Mouse (Mus musculus): ENCODE measurements around the gene Grn.
A peak's percentile ranks its signal among the peaks of the same experiment; 100 is the strongest.
"Not testable (repeated sequence)": the region's sequence is repeated elsewhere in the genome, so short reads cannot be mapped to it uniquely, and the experiment has no call there.

Grn gene

DNA sequence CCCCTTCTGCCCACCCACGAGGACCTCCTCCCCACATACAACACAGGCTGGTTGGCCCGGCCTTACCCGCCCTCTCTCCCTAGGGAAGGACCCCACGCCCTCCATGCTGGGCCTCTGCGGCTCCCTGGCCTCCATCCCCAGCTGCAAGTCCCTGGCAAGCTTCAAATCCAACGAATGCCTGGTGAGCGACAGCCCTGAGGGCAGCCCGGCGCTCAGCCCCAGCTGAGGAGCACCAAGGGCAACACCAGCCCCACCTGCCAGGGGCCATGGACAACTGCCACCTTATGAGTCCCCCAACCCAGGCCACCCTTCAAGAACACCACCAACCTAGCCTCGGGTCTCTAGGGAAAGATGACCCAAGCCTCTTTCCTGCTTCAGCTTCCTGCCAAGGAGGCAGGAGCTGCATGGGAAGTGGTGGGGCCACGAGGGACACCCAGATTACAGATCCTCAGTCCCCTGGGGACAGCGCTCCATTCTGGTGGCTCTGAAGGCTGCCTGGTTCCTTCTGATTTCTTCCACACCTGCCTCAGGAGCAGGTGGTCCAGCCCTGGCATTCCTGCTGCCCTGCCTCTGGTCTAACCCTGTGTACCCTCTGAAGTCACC, 28.1 kb upstream of the Grn start:
- no peak for DNase-seq

DNA sequence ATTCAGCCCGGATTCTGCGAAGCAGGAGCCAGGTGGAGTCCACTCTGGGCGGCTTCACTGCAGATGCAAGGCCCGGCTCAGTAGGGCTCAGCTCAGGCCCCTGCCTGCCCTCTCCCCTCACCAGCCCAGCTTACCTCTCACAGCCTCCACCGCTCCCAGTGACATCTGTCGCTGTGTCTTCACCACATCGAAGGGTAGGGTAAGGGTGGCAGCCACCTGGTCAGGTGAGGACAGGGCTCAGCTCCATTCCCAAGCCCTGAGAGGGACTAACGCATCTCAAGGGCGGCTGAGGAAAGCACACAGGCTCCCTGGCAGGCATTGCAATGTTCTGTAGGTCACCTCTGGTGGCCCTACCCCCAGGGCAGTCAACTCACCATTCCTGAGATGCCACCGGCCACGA, 26.5 kb upstream of the Grn start:
- no peak for DNase-seq

DNA sequence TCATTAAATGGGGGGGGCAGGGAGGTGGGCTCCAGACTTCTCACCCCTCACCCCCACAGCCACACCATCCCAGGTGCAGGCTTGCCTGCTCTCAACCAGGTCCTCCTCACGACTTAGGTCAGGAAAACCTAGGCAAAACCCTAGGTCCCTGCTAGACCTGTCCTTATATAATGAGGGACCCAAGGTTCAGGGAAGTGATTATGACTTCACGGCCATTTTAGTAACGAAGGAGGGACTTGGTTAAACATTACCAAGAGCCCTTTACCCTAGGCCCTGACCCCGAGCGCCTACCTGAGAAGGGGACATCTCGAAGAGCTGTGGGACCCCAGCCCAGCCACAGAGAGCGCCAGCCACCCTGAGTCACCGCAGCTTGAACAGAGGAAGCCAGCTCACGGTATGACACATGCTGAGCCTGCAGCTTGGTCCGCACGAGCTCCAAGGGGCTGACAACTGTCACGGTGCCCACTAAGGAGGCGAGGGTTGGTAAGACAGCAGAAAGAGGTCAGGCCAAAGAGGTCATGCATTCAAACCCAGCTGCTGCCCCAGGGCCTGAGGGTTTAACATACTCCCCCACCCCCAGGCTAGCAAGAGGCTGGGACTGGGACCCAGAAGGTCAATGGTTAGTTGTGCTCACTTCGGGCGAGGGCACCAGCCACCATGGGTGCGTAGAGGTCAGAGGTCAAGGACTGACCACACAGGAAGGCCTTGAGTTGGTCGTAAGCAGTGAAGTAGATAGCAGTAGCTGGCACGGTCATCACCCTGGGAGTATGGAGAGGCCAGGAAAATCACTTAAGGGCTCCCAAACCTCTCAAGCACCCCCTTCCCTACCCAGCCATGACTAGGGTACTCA, 25.7 kb upstream of the Grn start:
- DNase-seq = no peak

DNA sequence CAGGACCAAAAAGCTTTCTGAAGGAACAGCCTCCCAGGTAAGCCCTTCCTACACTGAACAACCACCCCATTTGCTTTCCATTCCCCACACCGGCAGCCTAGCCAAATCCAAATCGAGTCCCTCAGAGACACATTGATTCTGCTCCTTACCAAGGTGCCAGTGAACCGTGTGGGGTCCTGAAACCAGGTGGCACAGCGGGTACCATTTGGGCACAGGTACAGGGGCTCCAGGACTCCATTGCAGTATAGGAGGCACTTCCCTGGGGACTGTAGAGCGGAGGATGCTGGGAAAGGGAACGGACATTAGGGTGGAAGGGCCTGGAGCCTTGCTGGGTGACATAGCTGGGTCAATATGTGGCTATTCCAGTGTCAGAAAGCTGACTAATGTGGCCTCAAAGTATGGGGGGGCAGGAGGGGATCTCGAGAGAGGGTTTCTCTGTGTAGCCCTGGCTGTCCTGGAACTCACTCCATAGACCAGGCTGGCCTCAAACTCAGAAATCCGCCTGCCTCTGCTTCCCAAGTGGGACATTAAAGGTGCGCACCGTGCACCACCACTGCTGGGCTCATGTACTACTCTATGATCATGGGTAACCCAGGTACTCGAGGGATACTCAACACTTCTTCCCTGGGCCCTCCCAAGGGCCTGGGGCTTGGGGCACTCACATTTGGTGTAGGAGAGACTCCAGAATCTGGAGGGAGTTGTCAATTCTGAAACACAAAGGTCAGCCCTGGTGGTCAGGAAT, 24.4 kb upstream of the Grn start:
- no peak for DNase-seq

DNA sequence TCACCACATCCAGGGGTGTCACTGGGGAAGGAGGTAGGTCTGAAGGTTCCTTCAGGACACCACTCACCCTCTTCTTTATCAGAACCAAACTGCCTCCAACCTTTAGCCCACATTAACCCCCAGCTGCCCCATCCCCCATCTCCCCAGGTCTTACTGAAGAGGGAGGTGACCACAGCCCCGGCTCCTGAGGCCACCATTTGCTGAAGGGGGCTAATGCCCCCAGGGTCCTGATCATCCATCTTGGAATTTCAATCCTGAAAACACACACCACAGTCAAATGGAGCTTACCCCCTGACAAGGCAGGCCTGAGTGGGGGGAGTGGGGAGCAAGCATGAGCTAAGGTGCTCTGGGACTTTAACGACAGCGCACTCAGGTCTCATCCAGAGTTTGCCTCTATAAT, 23.7 kb upstream of the Grn start:
- peak; percentile 8 for DNase-seq

DNA sequence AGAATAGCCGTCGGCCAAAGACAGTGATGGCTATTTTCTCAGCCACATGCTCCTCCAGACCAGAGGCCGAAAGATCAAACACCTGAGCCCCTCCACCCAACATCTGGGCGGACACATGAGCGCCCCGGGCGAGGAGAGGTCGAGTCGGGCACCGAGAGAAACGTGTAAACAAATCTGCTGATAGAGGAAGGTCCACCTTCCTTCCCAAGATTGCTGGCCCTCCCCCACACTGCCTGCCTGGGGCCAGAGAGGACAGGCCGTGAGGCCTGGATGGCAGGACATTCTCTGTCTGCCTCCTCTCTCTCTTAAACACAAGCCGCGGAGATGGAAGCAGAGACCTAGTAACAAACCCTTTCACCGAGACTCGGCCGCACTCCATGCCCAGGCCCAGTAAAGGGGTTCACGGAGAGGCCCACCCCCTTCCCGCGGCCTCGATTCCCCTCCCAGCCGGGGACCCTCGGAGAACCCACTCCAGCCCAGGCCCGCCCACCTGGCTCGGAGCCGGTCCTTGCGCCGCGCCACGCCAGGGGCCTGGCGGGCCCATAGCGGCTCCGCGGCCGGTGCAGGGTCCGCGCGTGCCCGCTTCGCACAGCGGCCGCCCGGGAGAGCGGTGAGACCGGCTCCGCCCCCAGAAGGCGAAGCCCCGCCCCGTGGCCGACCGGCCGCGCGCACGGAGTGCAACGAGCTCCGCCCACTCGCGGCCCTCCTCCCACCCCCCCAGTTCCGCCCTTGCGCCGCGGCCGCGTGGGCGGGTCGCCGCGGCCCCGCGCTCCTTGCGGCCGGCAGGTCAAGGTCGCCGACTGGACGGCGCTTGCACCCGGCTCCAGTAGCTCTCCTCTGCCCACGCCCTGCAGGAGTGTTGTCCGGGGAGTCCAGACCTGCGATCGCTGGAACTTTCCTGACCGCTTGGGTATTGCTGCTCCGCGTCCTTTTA, 22.9 kb upstream of the Grn start:
- peak; percentile 95 for DNase-seq

DNA sequence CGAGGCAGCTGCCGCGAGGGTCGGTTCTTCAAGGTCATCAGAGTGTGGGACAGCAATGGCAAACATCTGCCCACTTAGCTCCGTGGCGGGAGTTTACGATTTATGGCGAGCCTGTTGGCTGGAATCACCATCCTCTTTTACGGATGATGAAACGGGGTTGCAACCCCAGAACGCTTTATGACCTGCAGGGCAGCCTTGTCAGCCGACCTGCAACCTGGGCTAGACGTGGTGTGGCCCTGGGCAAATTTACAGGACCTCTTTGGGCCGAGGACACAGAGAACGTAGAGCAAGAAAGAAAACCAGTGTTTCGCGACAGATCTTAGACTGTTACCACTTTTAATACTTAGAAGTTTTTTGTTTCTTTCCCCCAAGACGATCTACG, 22.3 kb upstream of the Grn start, which contains the start of gene Slc25a39:
Gene Slc25a39, minus strand, starts transcription at position 113 of the 382 bp plus-strand sequence.
- DNase-seq = no peak

DNA sequence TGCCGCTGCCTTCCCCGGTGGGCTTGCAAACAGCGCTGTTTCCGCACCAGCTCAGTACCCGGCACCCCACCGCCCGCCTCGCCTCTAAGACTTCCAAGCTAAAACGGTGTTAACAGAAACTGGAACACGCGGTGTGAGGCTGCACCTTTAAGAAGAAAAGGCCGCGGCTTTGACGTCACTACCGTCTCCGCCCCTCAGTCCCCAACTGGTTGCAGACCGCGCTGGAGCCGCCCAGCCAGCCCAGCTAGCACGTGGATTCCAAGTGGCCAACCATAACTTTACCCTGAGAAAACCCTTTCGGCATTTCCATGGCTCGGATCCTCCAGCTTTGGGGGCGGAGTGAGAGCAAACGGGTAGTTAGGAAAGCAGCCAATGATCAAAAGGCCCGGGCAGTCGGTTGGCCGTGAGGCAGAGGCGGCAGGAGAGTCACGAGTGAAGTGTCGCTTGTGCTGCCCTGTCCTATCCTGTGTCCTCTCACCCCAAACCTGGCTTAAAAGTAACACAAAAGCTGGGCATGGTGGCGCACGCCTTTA, 21.7 kb upstream of the Grn start:
- peak; percentile 95 for DNase-seq

DNA sequence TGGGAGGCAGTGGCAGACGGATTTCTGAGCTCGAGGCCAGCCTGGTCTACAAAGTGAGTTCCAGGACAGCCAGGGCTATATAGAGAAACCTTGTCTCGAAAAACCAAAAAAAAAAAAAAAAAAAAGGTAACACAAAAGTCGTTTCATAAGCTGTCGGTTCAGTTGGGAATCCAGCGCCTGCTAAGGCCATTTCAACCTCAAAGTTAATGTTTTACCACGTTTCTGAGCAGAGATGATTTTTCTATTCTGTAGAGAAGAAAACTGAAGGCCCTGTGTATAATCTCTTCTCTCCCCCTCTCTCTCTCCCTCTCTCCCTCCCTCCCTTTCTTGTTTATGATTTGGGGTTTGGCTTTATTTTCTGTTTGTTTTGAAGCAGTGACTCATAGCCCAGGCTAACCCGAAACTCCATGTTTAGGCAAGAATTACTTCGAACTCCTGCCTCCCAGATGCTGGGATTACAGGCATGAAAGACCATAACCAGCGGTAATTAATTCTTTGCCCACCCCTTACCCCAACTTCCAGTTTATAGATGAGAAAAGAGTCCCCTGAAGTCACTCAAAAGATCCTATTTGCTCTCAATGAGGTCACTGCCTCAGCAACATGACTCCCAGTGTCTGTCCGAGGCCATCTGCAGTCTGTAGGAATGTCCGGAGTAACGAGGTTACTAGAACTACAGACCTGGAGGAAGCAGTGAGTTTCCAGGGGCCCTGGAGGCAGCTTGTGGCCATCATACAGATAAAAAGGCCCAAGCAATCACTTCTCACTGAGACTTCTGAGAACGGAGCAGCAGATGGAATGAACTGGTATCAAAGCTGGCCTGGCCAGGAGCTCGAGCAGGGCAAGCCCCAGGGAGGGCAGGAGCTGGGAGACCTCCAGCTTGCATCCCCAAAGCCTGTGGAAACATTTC, 21.0 kb upstream of the Grn start:
- no peak for DNase-seq

DNA sequence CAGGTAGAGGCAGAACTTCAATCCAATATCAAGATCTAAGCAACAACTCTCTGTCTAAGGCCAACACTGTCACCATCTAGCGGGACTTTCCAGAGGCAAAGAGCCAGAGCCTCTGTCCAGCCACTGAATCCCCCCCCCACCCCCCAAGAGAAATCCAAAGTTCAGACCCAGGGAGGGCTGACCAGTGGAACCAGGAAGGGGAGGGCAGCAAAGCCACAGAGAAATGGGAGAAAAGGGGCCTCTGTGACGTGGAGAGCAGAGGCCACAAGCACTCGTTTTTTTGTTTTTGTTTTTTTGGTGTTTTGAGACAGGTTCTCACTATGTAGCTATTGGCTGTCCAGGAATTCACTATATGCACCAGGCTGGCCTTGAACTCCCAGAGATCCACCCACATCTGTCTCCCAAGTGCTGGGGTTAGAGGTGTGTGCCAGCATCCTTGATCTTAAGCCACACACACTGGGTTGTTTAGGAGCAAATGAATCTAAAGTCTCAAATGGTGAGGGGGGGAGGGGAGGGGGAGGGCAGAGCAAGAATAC, 20.3 kb upstream of the Grn start:
- no peak for DNase-seq

DNA sequence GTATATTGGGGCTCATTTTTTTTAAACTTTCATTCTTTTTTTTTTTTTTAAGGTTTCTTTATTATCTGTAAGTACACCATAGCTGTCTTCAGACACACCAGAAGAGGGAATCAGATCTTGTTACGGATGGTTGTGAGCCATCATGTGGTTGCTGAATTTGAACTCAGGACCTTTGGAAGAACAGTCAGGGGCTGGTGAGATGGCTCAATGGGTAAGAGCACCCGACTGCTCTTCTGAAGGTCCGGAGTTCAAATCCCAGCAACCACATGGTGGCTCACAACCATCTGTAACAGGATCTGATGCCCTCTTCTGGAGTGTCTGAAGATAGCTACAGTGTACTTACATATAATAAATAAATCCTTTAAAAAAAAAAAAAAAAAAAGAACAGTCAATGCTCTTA, 19.8 kb upstream of the Grn start:
- DNase-seq = not testable (repeated sequence)

DNA sequence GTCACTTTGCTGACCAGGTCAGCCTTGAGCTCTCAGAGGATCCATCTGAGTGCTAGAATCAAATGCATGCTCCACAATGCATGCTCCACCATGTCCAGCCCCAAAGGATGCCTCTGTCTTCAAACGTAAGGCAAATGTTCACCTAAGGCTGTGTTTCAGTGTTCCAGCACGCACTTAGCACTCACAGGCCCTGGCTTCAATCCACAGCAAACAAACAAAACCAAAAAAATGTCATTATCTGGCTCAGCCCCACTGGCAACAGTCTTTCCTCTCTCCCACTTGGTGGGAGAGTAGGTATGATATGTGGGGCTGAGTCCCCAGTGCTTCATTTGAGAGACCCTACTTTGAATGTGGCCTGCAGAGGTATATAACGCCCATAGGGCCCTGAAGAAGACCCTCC, 19.1 kb upstream of the Grn start:
- DNase-seq = no peak

DNA sequence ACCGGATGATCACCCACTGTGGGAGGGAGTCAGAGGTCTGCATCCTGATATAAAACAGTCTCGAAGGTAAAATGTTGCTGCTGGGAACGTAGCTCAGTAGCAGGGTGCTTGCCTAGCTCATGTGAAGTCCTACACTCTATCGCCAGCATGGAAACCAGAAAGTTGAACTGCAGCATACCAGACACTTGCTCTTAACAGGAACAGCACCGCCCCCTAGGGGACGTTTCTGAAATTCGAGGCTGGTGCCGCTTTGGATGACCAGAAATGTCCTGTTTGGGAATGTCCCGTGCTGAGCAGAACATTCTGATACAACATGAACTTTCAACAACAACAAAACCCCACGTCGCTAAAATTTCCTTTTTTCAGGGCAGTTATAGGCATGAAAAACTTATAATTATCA, 18.4 kb upstream of the Grn start:
- DNase-seq = peak; percentile 88

DNA sequence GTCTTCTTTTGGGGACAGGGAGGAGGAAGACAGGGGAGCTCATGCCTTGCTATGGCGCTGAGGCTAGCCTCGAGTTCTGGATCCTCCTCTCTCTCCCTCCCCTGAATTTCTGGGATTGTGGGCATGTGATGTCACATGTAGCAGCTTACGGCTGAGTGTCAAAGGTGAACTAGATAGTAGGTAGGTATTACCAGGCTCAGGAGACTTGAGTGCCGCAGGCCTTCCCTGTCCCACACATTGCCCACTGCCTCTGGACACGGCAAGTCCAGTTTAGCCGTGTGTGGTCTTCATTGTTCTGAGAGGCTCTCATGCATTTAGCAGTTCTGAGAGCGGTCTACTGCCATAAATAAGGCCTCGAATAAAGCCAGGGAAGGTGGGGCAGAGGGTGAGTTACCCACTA, 17.1 kb upstream of the Grn start:
- DNase-seq = no peak

DNA sequence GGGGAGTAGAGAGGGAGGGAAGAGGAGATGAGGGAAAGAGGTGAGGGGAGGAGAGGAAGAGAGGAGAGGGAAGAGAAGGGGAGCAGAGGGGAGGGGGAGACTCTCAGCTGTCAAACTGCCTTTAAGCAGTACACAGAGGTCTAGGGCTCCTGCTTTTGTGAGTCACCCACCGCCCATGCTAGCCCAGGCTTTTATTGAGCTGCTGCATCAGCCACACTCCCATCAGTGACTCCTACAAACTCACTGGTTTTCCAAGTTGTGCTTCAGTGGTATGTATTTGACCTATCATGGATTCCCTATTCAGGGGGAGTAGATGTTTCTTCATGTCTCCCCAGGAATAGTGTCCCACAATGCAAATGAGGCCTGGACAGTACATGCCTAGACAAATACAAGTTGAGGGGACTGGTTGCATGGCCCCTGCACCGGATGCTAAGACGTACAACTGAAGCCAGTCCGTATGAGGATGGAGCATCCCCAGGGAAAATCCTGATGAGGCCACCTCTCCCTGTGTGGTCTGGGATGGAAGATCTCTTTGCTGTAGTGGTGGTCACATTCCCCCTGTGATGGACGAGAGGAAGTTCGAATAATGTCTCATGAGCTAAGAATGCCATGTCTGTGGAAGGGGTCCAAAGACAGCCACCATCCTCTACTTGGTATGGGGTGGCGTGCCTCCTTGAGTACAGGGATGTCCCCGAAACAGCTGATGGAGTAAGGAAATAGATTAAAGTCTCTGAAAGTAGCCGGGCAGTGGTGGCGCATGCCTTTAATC, 14.9 kb upstream of the Grn start:
- no peak for DNase-seq

DNA sequence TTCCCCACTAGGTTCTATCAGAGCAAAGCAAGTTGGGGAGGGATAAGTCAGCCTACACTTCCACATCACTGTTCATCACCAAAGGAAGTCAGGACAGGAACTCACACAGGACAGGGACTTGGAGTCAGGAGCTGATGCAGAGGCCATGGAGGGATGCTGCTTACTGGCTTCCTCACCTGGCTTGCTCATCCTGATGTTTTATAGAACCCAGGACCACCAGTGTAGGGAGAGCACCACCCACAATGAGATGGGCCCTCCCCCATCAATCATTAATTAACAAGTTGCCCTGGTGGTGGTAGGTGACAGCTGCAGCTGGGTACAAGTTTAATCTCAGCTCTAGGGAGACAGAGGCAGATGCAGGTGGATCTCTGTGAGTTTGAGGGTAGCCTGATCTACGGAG, 13.0 kb upstream of the Grn start:
- DNase-seq = no peak

DNA sequence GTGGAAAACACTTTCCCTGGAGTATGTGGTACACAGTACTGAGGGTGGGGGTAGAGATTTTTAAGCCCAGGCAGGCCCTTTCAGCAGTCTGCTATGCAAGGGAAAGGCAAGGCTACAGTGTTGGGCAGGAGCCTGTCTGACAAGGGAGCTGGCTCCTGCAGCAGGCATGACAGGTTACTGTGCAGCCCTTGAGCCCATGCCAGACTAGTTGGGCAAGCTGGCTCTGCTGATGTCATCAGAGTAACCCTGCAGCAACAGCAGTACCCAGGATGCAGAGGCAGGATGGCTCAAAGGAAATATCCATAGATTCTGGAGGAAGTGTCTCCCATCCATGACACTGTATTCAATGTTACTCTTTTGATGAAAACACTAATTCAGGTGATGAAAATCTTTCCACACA, 11.2 kb upstream of the Grn start:
- DNase-seq = no peak

DNA sequence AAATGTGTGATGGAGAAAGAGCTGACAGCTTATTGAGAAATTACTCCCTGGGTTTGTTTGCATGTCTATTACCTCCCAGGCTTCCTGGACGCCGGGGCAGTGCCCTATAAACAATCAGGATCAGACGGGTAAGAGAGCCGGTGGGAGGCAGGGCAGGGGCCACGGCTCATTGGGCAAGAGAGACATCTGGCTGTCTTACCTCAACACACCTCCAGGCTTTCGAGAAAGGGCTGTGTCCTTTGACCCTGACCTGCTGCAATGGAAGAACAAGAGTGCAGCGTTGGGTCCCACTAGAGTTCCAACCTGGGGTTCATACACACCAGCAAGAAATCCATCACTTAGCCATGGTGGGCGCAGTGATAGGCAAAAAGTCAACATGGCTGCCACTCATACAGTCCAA, 8.6 kb upstream of the Grn start:
- DNase-seq = no peak

DNA sequence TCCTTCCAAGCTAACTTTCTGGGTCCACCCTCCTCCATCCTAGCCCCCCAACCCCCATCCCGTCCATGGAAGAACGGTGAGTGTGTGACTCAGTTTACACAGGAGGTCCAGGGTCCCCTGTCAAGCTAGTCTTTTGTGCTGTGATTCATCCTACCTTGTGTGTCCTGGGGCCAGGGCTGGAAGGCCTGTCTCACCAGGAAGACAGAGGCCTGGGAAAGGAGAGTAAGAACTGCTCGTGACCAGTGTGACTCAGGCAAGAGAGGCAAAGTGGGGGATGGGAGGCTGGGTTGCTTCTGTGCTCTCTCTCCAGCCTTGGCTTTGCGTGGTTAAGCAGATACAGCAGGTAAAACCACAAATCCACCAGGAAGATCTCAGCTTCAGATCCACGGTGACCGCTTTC, 5.4 kb upstream of the Grn start:
- no peak for DNase-seq

DNA sequence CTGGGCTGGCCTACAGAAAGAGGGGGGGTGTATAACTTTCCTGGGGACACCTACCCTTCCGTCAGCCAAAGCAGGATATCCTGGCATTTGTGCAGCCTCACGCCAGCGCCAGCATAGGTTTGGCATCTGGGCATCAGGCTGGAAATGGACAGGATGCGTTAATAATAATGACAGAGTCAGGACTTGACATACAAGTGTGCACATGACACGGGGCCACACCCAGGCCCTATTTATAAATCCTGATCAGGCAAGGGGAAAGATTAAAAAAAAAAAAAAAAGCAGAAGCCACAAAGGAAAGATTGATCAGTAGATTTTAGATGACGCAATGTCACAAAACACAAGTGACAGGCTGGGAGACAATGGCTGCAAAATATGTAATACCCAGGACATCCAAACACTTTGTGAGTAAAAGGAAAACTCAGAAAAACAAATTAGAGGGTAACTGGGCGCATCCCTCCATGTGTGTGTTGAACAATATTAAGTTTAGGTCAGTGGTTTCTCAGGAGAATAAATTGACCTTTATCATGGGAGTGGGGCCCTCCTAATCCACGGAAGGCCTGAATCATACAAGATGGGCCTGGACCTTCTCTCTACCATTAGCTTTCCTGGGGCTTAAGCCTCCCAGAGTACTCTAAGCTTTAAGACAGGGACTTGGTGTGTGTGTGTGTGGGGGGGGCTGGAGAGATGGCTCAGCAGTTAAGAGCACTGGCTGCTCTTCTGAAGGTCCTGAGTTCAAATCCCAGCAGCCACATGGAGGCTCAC, 4.4 kb upstream of the Grn start:
- no peak for DNase-seq
